Mouse (Mus musculus): ENCODE results near the gene Gm13290. TPM values are rescaled to one million over a fixed set of nuclear protein-coding genes. Genes with fewer than 3 reads are reported as not detected.
"Not testable (repeated sequence)": the region's sequence is repeated elsewhere in the genome, so short reads cannot be mapped to it uniquely, and the experiment has no call there.

Gene Gm13290
- not detected in 2 replicates for polyA plus RNA-seq (2015; fragmentation: Nextera tagmentation; extraction: Ambion mirVana)

GRCm38 (mm10) chr4:88773534-88773933 lies at the start of gene Gm13290:
TSS of gene Gm13290 (plus strand) at chr4:88773834.
- not testable (repeated sequence) for H3K27me3 ChIP-seq; H3K4me3 ChIP-seq; H3K27ac ChIP-seq (replicated peaks); ATAC-seq (ENCODE audit: low read depth); H3K9ac ChIP-seq; H3K9me3 ChIP-seq; H3K4me2 ChIP-seq; H3K4me1 ChIP-seq (replicated peaks); H3K36me3 ChIP-seq
- WGBS, result no CpG with 5 or more reads among the region's 32 CpGs

- Histone ChIP-seq H3K4me1 (replicated peaks) (no peaks in the 10 kb centered on the region), H3K36me3 (no peaks in the 10 kb centered on the region), H3K4me3 (no peak overlapping the region), H3K4me2 (no peak overlapping the region), H3K9me3 (no peaks in the 10 kb centered on the region), H3K27me3 (no peaks in the 10 kb centered on the region), H3K9ac (no peak overlapping the region), H3K27ac (replicated peaks) (no peak overlapping the region)
- 89% methylated on average over 6 of the region's 6 CpGs for WGBS
- no peak for ATAC-seq (ENCODE audit: low read depth)
Observed at GRCm38 (mm10) chr4:88726727-88727126, 46.9 kb upstream of the Gm13290 start.

GRCm38 (mm10) chr4:88727324-88727723 lies 46.3 kb upstream of the Gm13290 start:
- Histone ChIP-seq H3K9ac (no peak overlapping the region), H3K27ac (replicated peaks) (no peak overlapping the region), H3K4me1 (replicated peaks) (no peaks in the 10 kb centered on the region), H3K4me3 (no peak overlapping the region), H3K36me3 (no peaks in the 10 kb centered on the region), H3K27me3 (no peaks in the 10 kb centered on the region), H3K4me2 (no peak overlapping the region), H3K9me3 (no peaks in the 10 kb centered on the region)
- ATAC-seq (ENCODE audit: low read depth), result no peak
- 3% methylated on average over 1 of the region's 1 CpGs for WGBS

GRCm38 (mm10) chr4:88738480-88738879 lies 35.2 kb upstream of the Gm13290 start:
- no peak overlapping the region for H3K4me2 ChIP-seq
- H3K9ac ChIP-seq, result no peak overlapping the region
- no peaks in the 10 kb centered on the region for H3K27me3 ChIP-seq
- H3K9me3 ChIP-seq, result no peaks in the 10 kb centered on the region
- no peak overlapping the region for H3K4me3 ChIP-seq
- no peak for ATAC-seq (ENCODE audit: low read depth)
- no peak overlapping the region for H3K27ac ChIP-seq (replicated peaks)
- WGBS, result 5% methylated on average over 2 of the region's 2 CpGs
- H3K36me3 ChIP-seq, result no peaks in the 10 kb centered on the region
- H3K4me1 ChIP-seq (replicated peaks), result no peaks in the 10 kb centered on the region

- no peak overlapping the region for H3K4me2 ChIP-seq
- H3K4me3 ChIP-seq, result no peak overlapping the region
- no peaks in the 10 kb centered on the region for H3K36me3 ChIP-seq
- no peak for ATAC-seq (ENCODE audit: low read depth)
- no peaks in the 10 kb centered on the region for H3K27me3 ChIP-seq
- no peaks in the 10 kb centered on the region for H3K9me3 ChIP-seq
- no peaks in the 10 kb centered on the region for H3K4me1 ChIP-seq (replicated peaks)
- no peak overlapping the region for H3K9ac ChIP-seq
- no peak overlapping the region for H3K27ac ChIP-seq (replicated peaks)
- WGBS, result 90% methylated on average over 6 of the region's 6 CpGs
Observed at GRCm38 (mm10) chr4:88739036-88739435, 34.6 kb upstream of the Gm13290 start.

- 86% methylated on average over 4 of the region's 4 CpGs for WGBS
- H3K27me3 ChIP-seq, result no peaks in the 10 kb centered on the region
- H3K4me3 ChIP-seq, result no peak overlapping the region
- no peak for ATAC-seq (ENCODE audit: low read depth)
- H3K9me3 ChIP-seq, result no peaks in the 10 kb centered on the region
- H3K4me1 ChIP-seq (replicated peaks), result peaks cover 9% of the 10 kb centered on the region
- no peak overlapping the region for H3K9ac ChIP-seq
- H3K36me3 ChIP-seq, result no peaks in the 10 kb centered on the region
- no peak overlapping the region for H3K27ac ChIP-seq (replicated peaks)
- H3K4me2 ChIP-seq, result no peak overlapping the region
Observed at GRCm38 (mm10) chr4:88741426-88741825, 32.2 kb upstream of the Gm13290 start.

- Histone ChIP-seq H3K4me1 (replicated peaks) (peaks cover 9% of the 10 kb centered on the region), H3K9ac (no peak overlapping the region), H3K36me3 (no peaks in the 10 kb centered on the region), H3K27me3 (no peaks in the 10 kb centered on the region), H3K4me3 (no peak overlapping the region), H3K27ac (replicated peaks) (no peak overlapping the region), H3K9me3 (no peaks in the 10 kb centered on the region), H3K4me2 (no peak overlapping the region)
- no peak for ATAC-seq (ENCODE audit: low read depth)
- 86% methylated on average over 7 of the region's 7 CpGs for WGBS
Observed at GRCm38 (mm10) chr4:88742771-88743371, 30.8 kb upstream of the Gm13290 start.

- WGBS, result 65% methylated on average over 3 of the region's 3 CpGs
- no peak overlapping the region for H3K27ac ChIP-seq (replicated peaks)
- H3K27me3 ChIP-seq, result no peaks in the 10 kb centered on the region
- H3K4me1 ChIP-seq (replicated peaks), result peaks cover 9% of the 10 kb centered on the region
- H3K4me3 ChIP-seq, result no peak overlapping the region
- ATAC-seq (ENCODE audit: low read depth), result no peak
- H3K9me3 ChIP-seq, result no peaks in the 10 kb centered on the region
- no peak overlapping the region for H3K4me2 ChIP-seq
- H3K9ac ChIP-seq, result no peak overlapping the region
- H3K36me3 ChIP-seq, result no peaks in the 10 kb centered on the region
Observed at GRCm38 (mm10) chr4:88744207-88744606, 29.4 kb upstream of the Gm13290 start.

GRCm38 (mm10) chr4:88749926-88750325 lies 23.7 kb upstream of the Gm13290 start:
- H3K4me1 ChIP-seq (replicated peaks), result peaks cover 9% of the 10 kb centered on the region
- no peak for ATAC-seq (ENCODE audit: low read depth)
- H3K9me3 ChIP-seq, result no peaks in the 10 kb centered on the region
- no peaks in the 10 kb centered on the region for H3K27me3 ChIP-seq
- no peaks in the 10 kb centered on the region for H3K36me3 ChIP-seq
- 66% methylated on average over 6 of the region's 6 CpGs for WGBS
- H3K27ac ChIP-seq (replicated peaks), result no peak overlapping the region
- no peak overlapping the region for H3K9ac ChIP-seq
- no peak overlapping the region for H3K4me2 ChIP-seq
- H3K4me3 ChIP-seq, result no peak overlapping the region

- not testable (repeated sequence) for H3K36me3 ChIP-seq; H3K4me1 ChIP-seq (replicated peaks); H3K27me3 ChIP-seq; H3K9ac ChIP-seq; H3K9me3 ChIP-seq; H3K4me2 ChIP-seq; H3K4me3 ChIP-seq; H3K27ac ChIP-seq (replicated peaks); ATAC-seq (ENCODE audit: low read depth)
- 80% methylated on average over 15 of the region's 15 CpGs for WGBS
Observed at GRCm38 (mm10) chr4:88754818-88755340, 18.8 kb upstream of the Gm13290 start, which contains the start of gene Gm13271. TSS of gene Gm13271 (plus strand) at chr4:88754868.

- H3K36me3 ChIP-seq; H3K9me3 ChIP-seq; H3K4me1 ChIP-seq (replicated peaks); H3K27me3 ChIP-seq: not testable (repeated sequence)
- H3K4me2 ChIP-seq, result peak overlapping the region; percentile 72
- H3K27ac ChIP-seq (replicated peaks), result peak overlapping the region; percentile 79
- peak overlapping the region; percentile 46 for H3K4me3 ChIP-seq
- peak overlapping the region; percentile 68 for H3K9ac ChIP-seq
- WGBS, result 13% methylated on average over 28 of the region's 31 CpGs
- 0 out of 2 replicates have a peak, but pooled peaks have one; percentile 27 for ATAC-seq (ENCODE audit: low read depth)
Observed at GRCm38 (mm10) chr4:88756581-88757513, 16.8 kb upstream of the Gm13290 start.

GRCm38 (mm10) chr4:88757628-88758031 lies 16.0 kb upstream of the Gm13290 start:
- H3K27ac ChIP-seq (replicated peaks), result peak overlapping the region; percentile 79
- H3K4me1 ChIP-seq (replicated peaks); H3K27me3 ChIP-seq; H3K36me3 ChIP-seq; H3K9me3 ChIP-seq: not testable (repeated sequence)
- peak; percentile 100 for ATAC-seq (ENCODE audit: low read depth)
- H3K4me2 ChIP-seq, result peak overlapping the region; percentile 72
- H3K4me3 ChIP-seq, result peak overlapping the region; percentile 46
- under 1% methylated on average over 16 of the region's 21 CpGs for WGBS
- H3K9ac ChIP-seq, result peak overlapping the region; percentile 68
